Mouse (Mus musculus): Measurements from ENCODE around the gene Lgals3bp.
A peak's percentile ranks its signal among the peaks of the same experiment; 100 is the strongest.
"Not testable (repeated sequence)": the region's sequence is repeated elsewhere in the genome, so short reads cannot be mapped to it uniquely, and the experiment has no call there.

Gene Lgals3bp

DNA sequence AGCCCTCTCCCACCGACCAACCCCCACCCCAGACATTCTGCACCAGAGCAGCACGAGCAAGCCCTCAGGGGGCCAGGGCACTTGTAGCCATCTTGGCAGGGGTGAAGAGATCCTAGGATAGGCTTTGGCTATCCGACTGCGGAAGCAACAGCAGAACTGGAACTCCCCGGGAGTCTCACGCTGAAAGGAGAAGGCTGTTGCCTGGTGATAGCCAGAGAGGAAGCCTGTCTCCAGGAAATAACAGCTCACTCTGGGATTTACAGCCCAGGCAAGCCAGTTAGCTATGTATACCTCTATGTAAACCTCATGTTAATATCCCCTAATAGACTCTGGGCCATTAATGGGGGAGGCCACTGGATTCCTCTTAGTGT lies 1.3 kb downstream of the Lgals3bp start:
- no peak for DNase-seq

DNA sequence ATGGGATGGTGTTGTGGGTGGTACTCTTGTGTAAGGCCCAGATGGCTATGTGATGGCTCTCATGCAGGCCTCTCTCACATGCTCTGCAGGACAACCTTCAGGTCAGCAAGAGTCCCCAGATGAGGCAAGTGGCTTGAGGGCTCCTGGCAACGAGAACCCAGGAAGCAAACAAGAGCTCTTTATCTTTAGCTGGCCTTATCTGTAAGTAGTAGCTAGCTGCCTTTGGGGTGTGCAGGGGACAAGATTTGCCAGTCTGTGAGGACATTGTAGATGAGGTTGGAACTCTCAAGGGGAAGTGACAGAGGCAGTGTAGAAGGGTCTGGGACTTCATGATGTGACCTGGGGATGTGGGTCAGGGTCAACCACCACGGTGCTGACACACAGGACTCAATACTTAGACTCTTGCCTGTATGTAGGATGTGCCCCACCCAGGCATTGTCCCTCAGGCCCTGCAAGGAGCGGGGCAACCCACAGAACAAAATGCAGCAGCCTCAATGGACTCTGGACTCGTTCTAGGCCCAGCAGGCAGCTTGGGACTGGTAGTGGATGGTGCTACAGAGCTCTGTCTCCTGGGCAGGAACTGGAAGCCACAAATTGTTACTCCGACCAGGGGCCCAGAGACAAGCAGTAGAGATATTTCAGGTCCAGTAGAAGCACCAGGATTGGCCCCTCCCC lies 1.9 kb downstream of the Lgals3bp start:
- no peak for DNase-seq

DNA sequence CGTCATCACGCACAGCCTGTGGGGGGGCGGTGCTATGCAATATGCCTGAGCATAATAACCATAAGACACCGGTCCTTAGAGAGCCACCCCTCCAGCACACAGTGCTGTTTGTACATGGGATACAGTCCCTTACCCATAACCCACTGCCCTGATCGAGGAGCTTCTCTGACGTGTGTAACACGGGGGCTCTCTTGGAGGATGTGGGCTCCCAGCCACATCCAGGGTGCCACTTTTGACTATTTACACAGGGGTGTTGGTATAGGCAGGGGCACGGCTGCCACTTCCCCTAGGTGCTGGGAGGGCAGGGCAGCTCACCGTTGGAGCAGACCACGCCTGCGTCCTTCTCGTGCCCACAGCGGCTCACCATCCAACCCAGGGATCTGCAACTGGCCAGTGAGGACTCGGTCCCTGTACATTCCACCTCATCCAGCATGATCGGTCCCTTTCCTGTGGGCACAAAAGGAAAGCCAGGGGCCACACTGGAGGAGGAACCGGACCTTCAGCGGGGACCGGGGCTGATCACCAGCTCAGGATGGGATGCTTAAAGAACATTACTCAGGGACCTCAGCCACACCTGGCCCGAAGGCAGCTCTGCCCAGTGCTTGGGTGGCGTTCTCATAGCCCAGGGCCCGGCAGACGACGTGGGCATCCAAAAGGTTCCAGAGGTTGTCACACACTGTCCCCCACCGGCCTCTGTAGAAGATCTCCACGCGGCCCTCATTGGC lies 3.9 kb downstream of the Lgals3bp start:
- DNase-seq: peak in 1 of 2 experiments; percentile 2

DNA sequence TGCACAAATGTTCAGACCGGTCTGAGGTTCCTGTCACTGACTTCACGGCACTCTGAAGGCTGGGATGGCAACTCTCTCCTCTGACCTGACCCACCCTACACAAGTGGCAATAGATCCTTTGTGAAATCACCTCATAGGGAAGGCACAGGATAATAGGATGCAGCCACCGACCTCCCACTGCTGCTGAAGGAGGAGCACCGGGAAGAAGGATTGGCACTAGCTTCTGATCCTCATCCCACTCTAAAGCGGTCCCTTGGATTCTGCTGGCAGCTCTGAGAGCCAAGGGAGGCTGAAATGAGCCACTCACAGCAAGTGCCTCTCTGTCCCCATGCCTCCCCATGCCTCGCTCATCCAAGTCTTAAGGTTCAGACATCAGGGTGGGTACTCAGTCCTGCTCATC lies 7.4 kb downstream of the Lgals3bp start:
- peak in 1 of 2 experiments; percentile 1 for DNase-seq

DNA sequence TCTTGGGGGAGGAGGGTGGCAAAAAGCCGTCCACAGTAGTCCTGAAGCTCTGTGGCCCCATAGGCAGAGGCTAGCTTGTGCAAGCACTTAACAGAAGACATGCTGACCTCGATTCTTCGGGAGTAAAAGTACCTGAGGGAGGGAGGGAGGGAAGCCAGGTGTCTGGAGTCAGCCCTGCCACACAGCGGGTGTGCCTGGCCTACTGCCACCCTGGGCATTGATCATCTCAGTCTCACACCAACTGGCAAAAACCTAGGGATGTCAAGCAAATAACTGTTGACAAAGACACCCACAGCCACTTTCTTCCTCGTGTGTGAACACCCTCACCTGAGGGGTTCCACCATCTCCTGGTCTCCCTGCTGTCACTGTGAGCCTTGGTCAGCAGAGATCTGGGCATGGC lies 7.9 kb downstream of the Lgals3bp start:
- DNase-seq: peak in 1 of 2 experiments; percentile 63

DNA sequence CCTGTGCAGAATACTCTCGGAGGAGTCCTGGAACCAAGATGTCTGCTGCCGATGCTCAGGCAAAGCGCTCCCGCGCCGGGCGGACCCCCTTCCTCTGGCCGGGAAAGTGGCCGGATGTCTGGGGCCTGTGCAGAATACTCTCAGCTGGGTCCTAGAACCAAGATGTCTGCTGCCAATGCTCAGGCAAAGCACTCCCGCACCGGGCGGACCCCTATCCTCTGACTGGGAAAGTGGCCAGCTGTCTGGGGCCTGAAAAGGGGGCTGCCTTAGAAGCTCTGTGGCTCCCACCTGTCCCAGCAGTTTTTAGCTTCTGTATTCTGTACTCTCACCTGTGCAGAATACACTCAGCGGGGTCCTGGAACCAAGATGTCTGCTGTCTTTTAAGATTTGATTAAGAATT lies 14.1 kb downstream of the Lgals3bp start:
- not testable (repeated sequence) for DNase-seq

DNA sequence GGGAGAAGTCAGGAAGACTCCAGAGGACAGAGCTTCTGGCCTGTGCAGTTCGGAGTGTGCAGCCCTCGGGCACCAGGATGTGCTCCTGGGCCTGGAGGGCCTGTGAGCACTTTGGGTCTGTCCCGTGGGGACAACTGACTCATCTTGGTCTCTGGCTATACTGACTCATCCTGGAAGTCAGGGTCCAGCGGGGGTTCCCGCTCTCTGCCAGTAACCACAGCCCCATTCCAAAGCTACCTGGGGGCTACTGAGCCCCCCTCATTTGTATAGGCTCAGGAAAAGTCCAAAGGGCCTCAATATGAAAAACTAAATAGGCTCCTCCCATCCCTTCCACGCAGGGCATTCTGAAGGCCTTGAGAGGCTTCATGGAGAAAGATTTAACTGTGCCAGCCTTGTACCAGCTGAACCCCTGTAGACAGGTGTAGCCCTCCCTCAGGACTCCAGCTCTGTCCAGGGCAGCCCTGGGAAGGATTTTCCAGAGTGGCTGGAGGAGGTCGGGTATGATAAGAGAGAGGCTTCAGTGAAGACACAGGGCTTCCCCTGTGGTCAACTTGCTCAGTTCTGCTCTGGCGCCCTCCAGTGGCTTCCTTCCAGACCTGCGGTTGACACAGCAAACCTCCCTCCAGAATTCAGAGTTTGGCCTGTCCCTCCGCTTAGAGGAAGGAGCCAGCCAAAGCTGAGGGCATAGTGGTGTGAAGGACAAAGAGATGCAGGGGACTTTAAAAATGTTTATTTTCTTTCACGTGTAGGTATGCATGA lies 22.5 kb downstream of the Lgals3bp start:
- DNase-seq: peak; percentile 87 to 89

DNA sequence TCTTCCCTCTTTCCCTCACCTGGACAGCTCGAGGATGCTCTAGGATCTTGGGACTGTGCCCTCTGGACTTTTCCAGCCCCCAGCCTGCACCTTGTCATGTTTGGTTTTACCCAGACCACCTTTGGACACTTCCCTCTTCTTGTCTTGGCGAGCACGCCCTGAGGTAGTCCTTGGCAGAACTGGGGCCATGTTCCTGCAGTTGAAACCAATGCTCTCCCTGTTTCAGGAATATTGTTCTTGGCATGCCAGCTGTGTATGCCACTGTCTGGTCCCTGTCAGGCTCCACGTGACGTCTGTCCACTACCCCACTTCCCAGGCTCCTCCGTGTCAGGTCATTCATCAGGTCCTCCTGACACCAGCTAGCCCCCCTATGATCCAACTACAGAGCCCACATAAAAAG lies 23.2 kb downstream of the Lgals3bp start:
- peak in 1 of 2 experiments; percentile 1 for DNase-seq

DNA sequence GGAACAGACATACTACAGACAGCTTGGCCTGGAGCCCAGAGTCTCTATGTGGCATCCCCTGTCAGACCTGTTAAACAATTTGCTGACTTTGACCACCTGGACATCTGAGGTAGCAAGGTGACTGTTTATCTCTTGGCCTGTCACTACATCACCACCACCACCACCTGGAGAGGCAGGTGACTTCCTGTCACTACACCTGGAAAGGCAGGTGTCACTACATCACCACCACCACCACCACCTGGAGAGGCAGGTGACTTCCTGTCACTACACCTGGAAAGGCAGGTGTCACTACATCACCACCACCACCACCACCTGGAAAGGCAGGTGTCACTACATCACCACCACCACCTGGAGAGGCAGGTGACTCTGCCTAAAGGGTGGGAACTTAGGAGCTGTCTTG lies 25.6 kb downstream of the Lgals3bp start:
- DNase-seq: peak in 1 of 2 experiments; percentile 0

DNA sequence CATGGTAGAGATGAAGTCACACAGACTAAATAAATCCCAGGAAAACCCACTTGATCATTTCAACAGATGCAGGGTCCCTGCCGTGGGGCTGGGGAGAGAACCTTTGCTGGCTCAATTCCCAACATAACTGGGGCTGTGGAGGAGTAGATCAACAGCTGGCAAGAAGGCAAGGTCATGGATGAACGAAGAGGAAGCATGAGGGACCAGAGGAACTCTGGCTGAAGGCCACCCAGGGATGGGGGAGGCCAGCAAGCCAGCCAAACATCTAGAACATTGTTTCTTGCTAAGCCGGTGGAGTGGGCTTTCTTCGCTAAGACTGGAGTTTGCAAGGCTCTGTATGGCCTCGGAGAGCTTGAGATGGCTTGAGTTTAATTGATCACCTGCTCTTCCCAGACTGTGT lies 26.0 kb downstream of the Lgals3bp start:
- peak in 1 of 2 experiments; percentile 1 for DNase-seq

DNA sequence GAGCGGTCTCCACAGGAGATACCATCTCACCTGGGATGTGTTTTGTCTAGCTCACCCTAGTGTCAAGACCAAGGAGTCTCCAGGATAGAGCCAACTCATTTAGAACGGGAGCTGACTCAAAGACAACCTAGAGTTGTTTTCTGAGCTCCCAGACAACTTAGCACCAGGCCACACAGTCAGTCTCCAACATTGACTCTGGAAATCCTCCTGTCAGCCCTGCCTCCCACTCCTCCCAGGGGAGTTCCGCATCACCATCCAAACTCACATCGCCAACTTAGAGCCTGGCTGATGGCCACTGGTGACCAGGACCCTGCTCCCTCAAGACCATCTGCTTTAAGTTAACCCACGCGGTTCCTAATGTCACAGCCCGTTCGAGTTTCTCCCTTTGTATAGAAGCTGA lies 26.4 kb downstream of the Lgals3bp start:
- no peak for DNase-seq

DNA sequence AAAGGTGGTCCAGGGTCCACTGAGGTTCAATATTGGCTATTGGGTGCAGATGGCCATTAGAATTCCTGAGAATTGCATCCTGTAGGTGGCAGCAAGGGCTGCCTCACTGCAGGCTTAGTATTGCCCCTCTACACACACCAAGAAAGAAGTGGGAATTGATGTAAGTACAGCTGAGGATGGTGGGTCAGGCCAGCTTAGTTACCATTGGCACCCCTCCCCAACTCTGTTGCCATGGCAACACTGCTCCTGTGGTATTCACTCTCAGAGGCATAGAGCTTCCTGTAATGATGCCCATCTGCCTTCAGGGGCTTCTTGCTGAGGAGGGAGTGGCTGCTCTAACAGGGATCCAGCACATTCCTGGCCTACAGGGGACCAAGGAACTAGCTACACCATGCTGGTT lies 26.9 kb downstream of the Lgals3bp start:
- DNase-seq: peak in 1 of 2 experiments; percentile 1

DNA sequence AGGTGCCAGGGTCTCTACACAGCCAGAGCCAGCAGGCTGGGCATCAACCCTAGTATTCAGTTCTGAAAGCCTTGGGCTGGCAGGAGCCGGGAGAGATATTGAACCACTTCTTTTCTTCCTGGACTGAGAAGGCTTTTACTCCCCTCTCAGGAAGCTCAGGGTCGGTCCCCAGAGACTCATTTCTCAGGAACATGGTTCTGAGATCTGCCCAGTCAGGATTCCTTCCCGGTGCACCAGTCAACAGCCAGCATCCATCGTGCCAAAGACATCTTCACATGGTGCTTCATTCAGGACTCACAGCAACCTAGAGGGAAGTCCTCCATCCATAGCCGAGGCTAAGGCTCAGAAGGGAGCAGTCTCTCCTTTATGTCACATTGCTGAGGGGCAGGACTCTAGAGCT lies 27.4 kb downstream of the Lgals3bp start:
- peak in 1 of 2 experiments; percentile 0 for DNase-seq

DNA sequence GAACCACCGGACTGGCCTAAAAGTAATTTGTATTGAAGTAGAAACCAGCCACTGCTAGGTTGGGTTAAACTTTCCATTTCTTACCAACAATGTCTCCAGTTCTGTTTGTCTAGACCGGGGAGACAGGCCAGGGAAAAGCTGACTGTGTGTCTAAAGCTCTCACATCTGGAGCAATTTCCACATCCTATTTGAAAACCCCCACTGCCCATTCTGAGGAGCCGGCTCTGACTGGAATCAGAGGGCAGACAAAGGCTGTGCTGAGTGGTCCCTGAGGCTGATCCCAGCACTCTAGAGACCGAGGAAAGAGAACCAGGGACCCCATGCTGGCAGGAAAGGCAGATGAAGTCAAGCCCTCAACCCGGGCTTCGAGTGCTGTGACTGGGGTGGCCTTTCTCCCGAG lies 29.3 kb downstream of the Lgals3bp start:
- DNase-seq: peak in 1 of 2 experiments; percentile 0

DNA sequence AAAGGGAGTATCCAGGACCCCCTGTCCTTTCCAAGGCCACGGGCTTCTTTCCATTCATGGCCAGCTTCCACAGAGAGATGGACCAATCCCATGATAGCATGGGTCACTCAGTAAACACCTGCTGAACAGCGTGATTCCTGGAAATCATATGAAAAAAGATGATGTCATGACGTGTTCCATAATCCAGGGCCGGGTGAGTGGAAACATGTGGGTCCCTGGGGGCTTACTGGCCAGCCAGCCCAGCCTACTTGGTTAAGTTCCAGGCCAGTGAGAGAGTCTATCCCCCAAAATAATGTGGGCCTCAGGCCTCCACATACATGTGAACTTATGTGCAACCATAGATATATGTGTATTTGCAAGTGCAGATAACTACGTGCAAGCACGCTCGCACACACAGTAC lies 30.0 kb downstream of the Lgals3bp start:
- no peak for DNase-seq

DNA sequence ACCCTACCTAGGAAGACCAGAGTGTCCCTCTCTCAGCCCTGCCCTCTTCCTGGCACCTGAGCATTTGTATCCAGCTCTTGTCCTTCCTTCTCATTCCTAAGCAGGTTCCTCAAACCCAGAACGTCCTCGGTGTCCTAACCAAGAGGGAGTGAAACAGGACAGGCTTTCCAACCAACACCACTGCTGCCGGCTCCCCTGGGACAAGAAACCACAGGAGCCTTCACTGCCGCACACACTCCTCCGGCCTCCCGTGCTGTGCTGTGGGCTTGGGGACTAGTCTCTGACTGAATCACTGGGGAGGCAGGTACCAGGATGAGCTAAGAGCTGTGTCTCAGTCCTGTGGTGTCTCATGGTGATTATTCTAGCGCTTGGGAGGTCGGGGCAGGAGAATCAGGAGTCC lies 32.2 kb downstream of the Lgals3bp start:
- no peak for DNase-seq

DNA sequence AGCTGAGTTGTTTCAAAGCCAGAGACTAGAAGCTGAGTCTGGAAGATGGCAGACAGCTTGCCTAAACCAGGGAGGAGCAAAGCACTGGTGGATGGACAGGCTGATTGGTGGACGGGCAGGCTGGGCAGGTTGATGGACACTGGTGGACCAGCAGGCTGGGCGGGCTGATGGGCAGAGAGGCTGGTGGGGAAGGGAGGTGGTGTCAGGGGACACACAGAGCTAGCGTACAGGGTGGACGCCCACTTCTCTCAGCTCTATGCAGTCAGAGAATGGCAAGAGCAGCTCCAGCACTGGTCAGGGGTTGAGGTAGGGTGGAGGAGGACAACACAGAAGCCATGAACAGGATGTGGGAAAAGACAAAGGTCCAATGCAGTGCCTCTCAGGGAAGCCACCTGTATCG lies 32.6 kb downstream of the Lgals3bp start:
- DNase-seq: no peak

DNA sequence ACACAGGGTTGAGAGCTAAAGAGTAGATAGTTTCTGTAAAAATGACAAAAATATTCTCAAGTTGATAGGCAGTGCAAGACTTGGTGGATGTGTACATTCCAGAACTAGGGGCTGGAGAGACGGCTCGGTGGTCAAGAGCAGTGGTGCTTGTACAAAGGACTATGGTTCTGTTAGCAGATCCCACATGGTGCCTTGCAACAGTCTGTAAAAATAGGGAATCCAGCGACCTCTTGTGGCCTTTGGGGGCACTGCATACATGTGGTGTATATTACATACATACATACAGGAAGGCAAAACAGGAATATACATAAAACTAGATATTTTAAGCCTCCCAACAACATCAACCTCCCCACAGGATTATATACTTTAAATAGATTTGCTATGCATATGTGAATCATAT lies 33.6 kb downstream of the Lgals3bp start:
- DNase-seq: no peak

DNA sequence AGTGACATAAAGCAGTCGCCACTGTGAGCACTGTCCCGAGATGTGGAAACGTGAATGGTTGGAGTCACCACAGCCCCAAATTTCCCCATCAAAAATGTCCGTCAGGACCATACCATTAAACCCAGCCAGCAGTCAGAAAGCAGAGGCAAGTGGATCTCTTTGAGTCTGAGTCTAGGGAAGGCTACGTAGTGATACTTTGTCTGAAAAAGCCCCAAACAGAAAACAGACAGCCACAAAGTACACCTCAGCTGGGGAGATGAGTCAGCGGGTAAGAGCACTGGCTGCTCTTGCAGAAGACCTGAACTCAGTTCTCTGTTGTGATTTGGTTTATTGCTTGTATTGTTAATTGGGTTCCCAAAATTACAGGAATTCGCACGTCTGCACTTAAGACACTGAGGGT lies 35.3 kb downstream of the Lgals3bp start:
- no peak for DNase-seq

DNA sequence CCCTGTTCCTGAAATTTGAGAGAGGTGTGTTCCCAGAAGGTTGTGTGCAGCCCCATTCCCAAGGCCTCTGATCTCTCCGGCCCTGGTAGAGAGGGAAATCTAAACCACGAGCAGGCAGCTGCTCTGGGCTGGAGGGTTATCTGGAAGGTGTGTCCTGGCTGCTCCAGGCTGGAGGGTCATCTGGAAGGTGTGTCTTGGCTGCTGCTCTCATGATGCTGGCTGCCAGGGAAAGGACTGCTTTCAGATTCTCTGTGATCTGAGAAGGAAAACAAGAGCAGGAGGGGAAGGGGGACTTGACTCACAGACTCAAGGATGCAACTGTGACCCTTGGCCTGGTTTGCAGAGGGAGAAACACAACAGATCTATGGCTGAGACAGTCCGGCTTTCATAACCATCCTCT lies 35.8 kb downstream of the Lgals3bp start:
- no peak for DNase-seq

DNA sequence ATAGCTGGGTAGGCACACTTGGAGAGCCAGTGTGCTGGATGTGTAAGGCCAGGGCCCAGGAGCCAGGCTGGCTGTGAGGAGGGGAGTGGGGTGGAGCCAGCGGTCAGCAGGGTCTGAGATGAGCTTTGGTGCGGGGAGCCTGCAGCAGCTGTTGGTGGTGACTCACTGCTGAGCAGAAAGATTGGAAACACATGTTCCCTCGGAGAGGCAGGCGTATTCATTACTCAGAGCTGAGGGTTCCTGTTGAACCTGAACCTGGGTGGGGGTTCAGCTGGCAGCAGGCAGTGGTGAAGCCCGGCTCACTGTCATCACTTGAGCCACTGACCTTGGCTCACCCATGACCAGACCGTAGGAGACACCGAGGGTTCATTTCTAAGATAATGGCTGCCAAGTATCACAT lies 36.7 kb downstream of the Lgals3bp start:
- no peak for DNase-seq

DNA sequence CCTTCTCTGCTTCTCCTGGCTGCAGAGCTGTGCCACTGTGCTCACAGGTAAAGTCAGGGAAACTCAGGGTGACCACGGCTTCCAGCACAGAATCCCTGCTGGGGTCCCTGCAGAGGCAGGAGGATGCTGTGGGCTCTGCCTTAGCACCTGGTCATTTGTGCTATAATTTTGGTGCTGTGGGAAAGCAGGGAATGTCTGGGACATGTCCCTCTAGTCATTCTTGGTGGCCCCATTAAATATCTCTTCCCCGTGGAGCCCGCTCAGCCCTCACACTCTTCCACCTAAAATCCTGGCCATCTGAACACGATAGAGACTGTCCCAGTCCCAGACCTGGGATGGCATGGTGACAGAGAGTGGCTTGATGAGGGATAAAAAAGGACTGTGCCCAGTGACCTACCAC lies 37.9 kb downstream of the Lgals3bp start:
- no peak for DNase-seq

DNA sequence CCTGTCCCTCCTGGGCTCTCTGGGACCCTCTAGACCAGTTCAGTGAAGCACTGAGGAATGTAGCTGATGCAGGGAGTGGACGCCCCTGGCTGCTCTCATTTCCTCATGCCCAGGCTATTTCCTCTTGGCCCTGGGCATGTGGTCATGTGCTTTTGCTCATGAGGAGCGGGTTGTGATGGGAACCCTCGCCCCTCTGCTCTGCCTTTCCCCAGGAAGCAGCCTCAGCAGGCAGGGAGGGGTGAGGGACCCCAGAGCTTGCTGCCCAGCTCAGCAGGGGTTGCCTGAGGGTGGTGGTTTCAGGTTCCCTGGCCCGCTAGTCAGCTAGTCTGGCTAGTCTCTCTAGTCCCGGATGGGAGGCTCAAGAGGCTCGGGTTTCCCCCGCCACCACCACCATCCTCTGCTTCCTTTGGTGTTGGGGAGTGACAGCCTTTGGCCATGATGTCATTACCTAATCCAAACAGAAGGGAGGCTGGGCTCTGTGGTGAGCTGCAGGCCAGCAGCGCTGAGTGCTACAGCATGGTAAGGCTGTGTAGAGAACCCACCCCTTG lies 38.8 kb downstream of the Lgals3bp start:
- no peak for DNase-seq

DNA sequence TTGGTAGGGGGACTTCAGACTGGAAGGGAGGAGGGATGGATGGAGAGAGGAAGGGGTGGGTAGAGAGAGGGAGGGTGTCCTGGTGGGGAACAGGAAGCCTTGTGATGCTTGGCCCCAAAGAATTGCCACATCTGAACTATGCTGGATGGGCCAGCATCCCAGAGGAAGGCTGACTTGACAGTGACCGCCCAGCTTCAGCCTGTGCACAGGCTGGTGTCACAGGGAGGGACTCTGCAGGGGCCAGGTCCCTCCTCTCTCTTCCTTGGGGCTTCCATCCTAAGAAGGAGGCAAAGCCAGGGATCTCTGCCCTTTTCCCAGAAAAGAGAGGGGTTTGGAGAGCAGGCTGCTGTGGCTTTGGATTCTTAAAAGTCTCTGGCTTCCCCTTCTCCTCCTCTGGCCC lies 39.4 kb downstream of the Lgals3bp start:
- DNase-seq: no peak
